Mouse (Mus musculus) midbrain, embryonic 14.5 days (tissue): Measurements from ENCODE around the gene Llgl1. TPM values are rescaled to one million over a fixed set of nuclear protein-coding genes. Genes with fewer than 3 reads are reported as not detected.

Experiments used
- microRNA-seq: library from miRNA; unstranded; fragments of <30 nt; microRNA quantifications from one replicate; pipeline ENCODE4, GENCODE M21; 2016
- polyA plus RNA-seq: library from polyadenylated mRNA; unstranded; fragments of >200 nt; fragmentation: Nextera tagmentation; extraction: Ambion mirVana; gene quantifications from 2 replicates; pipeline ENCODE4 v1.2.1, GENCODE M21; 2014

The Llgl1 gene
- polyA plus RNA-seq, 1 experiment from 2014 or later = 63.8 TPM

Small RNAs within 50 kb of the gene (microRNA-seq; reads per million reads assigned to microRNA genes)
- gene Mir5100 = 0.44 reads per million

Other genes starting within 250 kb of the Llgl1 start
- gene Drg2, start 245.1 kb upstream of the Llgl1 start, polyA plus RNA-seq = 92.2 and 93.0 TPM in 2 replicates
- gene Myo15, start 230.4 kb upstream of the Llgl1 start, polyA plus RNA-seq = not detected in 2 replicates
- gene Alkbh5, start 163.3 kb upstream of the Llgl1 start, polyA plus RNA-seq = 21.4 and 24.0 TPM in 2 replicates
- gene Flii, start 27.5 kb downstream of the Llgl1 start, polyA plus RNA-seq = 51.5 and 63.8 TPM in 2 replicates
- 20.4 and 22.6 TPM in 2 replicates for gene Mief2, start 28.7 kb downstream of the Llgl1 start, polyA plus RNA-seq
- 7.4 and 9.3 TPM in 2 replicates for gene Top3a, start 77.6 kb downstream of the Llgl1 start, polyA plus RNA-seq
- 8.8 and 9.4 TPM in 2 replicates for gene Smcr8, start 77.8 kb downstream of the Llgl1 start, polyA plus RNA-seq
- gene Shmt1, start 112.0 kb downstream of the Llgl1 start, polyA plus RNA-seq = 4.8 and 6.7 TPM in 2 replicates
- gene Dhrs7b, start 130.9 kb downstream of the Llgl1 start, polyA plus RNA-seq = 27.0 and 30.7 TPM in 2 replicates
- 52.4 and 53.7 TPM in 2 replicates for gene Tmem11, start 179.5 kb downstream of the Llgl1 start, polyA plus RNA-seq
- gene Natd1, start 215.0 kb downstream of the Llgl1 start, polyA plus RNA-seq = 33.0 and 42.2 TPM in 2 replicates
- 18.5 and 23.2 TPM in 2 replicates for gene Map2k3, start 232.3 kb downstream of the Llgl1 start, polyA plus RNA-seq